Mouse (Mus musculus) liver, embryonic 16.5 days (tissue): ENCODE results near the gene Xpo5. TPM values are rescaled to one million over a fixed set of nuclear protein-coding genes. Genes with fewer than 3 reads are reported as not detected.
A peak's percentile ranks its signal among the peaks of the same experiment; 100 is the strongest.

Source experiments
- ATAC-seq: fragments of 200-750 bp; cut with Nextera tagmentation; 2 replicates; pipeline ENCODE4 v1.8.0; 2017; ENCODE audit warnings: low read depth, mild to moderate bottlenecking, moderate number of reproducible peaks, moderate library complexity
- H3K27ac ChIP-seq: fragments of 300-500 bp; sonication (generic); 2 replicates; pipeline ENCODE4 v1.5.1; 2014; ENCODE audit warnings: mild to moderate bottlenecking, low read length
- H3K27me3 ChIP-seq: fragments of 300-500 bp; sonication (generic); 2 replicates; pipeline ENCODE4 v1.6.1; 2014; ENCODE audit warnings: low read depth, low read length, mixed read lengths; ENCODE audit not compliant: control insufficient read depth, insufficient read depth
- H3K36me3 ChIP-seq: fragments of 300-500 bp; sonication (generic); 2 replicates; pipeline ENCODE4 v1.6.1; 2014; ENCODE audit warnings: mild to moderate bottlenecking; ENCODE audit not compliant: control insufficient read depth, insufficient read depth
- H3K4me1 ChIP-seq: fragments of 300-500 bp; sonication (generic); 2 replicates; pipeline ENCODE4 v1.6.1; 2014; ENCODE audit warnings: low read depth, low read length, mixed read lengths; ENCODE audit not compliant: control insufficient read depth
- H3K4me2 ChIP-seq: fragments of 300-500 bp; sonication (generic); 2 replicates; pipeline ENCODE4 v1.6.1; 2014; ENCODE audit warnings: low read depth, low read length, mixed read lengths
- H3K4me3 ChIP-seq: fragments of 300-500 bp; sonication (generic); 2 replicates; pipeline ENCODE4 v1.5.1; 2014; ENCODE audit warnings: low read depth, mild to moderate bottlenecking, low read length
- H3K9ac ChIP-seq: fragments of 300-500 bp; sonication (generic); 2 replicates; pipeline ENCODE4 v1.6.1; 2014; ENCODE audit warnings: low read depth, low read length
- H3K9me3 ChIP-seq: fragments of 300-500 bp; sonication (generic); replicated peaks from 2 replicates; pipeline ENCODE4 v1.6.1; 2016; ENCODE audit warnings: low read length; ENCODE audit not compliant: control insufficient read depth
- WGBS: fragments of 180-500 bp; shearing (Covaris S2); extraction: QIAGEN DNeasy Blood & Tissue Kit; methylation state at CpG from one replicate; pipeline ENCODE4 v1.1.7; 2014; ENCODE audit not compliant: insufficient replicate concordance; 5-methylcytosine and 5-hydroxymethylcytosine counted together
- polyA plus RNA-seq: library from polyadenylated mRNA; unstranded; fragments of >200 nt; fragmentation: Nextera tagmentation; extraction: Ambion mirVana; gene quantifications from 2 replicates; pipeline ENCODE4 v1.2.1, GENCODE M21; 2015

The Xpo5 gene
- polyA plus RNA-seq: 13.5 and 13.7 TPM in 2 replicates

- ATAC-seq: peak; percentile 96
- H3K9ac ChIP-seq: peak within 1 kb of the TSS; percentile 96
- H3K4me3 ChIP-seq: peak within 1 kb of the TSS; percentile 98
- under 1% methylated on average over 66 of the region's 66 CpGs for WGBS
- no peaks in the 10 kb centered on the region for H3K27me3 ChIP-seq
- H3K4me1 ChIP-seq: peaks cover 27% of the 10 kb centered on the region
- peaks cover 20% of the 10 kb centered on the region for H3K36me3 ChIP-seq
- H3K9me3 ChIP-seq: no peaks in the 10 kb centered on the region
- peak within 1 kb of the TSS; percentile 90 for H3K4me2 ChIP-seq
- H3K27ac ChIP-seq: peak within 1 kb of the TSS; percentile 99
These were observed at the start of gene Xpo5, which contains the start of gene Polh for GRCm38 (mm10) chr17:46202421-46203071. Xpo5 (plus strand) TSS chr17:46202782. Polh (minus strand) TSS chr17:46202645.

DNA sequence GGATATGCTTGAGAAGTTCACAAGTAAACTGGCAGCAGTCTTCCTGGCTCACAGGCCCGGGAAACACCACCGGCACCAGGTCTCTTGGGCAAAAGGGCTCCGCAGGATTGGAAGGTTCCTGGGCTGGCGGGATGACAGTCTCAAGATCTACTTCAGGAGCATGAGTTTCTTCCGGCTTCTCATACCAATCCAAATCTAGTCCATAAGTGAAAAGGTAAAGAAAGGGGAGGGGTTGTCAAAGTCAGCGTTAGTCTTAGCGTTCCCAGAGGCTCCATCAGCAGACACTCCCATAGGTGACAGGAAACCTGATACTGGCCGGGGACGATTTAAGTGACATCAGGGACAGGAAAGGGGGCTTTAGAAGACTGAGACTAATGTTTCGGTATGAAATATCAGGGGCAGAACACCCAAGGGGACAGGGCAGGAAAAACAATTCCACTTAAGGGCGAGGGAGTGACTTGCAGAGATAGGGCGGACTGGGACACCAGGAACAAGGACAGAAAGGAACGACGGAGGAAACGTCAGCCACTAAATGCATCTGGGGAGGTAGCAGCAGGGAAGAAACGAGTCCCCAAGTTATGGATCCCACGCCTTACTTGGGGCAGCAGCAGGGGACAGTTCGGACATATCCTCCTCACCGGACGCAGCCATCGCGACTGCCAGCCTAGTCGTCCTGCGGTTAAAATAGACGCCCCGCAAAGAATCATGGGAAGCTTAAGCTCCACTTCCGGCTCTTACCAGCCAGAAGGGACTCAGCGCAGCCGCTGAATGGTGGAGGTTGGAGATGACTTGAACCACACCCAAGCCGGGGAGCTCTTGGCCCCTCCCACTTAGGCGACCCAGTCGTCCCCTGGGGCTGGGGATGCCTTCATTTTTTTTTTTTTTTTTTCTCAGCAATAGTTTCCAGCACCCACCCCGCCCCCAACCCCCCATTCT, 49.5 kb upstream of the Xpo5 start, which contains the start of gene Mad2l1bp:
TSS of gene Mad2l1bp (minus strand) at position 707 of the 936 bp plus-strand sequence.
- H3K9ac ChIP-seq: peak within 1 kb of the TSS; percentile 82
- H3K4me1 ChIP-seq: peaks cover 46% of the 10 kb centered on the region
- H3K9me3 ChIP-seq: no peaks in the 10 kb centered on the region
- peak within 1 kb of the TSS; percentile 78 for H3K27ac ChIP-seq
- no peaks in the 10 kb centered on the region for H3K27me3 ChIP-seq
- peaks cover 11% of the 10 kb centered on the region for H3K36me3 ChIP-seq
- WGBS: 4% methylated on average over 33 of the region's 33 CpGs
- ATAC-seq: peak; percentile 85
- peak within 1 kb of the TSS; percentile 78 for H3K4me3 ChIP-seq
- peak within 1 kb of the TSS; percentile 72 for H3K4me2 ChIP-seq

DNA sequence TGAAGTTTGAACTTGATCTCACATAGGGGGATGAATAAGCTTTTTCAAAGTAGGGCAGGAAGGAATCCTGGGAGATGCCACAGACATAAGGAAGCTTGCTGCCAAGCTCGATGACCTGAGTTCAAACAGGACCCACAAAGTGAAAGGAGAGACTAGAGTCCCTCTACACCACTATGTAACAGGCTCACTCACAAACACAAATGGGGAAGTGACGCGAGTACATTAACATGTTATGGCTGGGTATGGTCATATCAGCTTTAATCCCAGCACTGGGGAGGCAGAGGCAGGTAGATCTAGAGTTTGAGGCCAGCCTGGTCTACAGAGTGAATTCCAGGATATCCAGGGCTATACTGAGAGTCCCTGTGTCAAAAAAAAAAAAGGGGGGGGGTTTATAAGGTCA, 48.2 kb upstream of the Xpo5 start:
- peaks cover 54% of the 10 kb centered on the region for H3K4me1 ChIP-seq
- no peak for ATAC-seq
- H3K4me3 ChIP-seq: no peak overlapping the region
- H3K9me3 ChIP-seq: no peaks in the 10 kb centered on the region
- peak overlapping the region; percentile 49; the same call in 1 of the 2 replicates for H3K27ac ChIP-seq
- H3K36me3 ChIP-seq: no peaks in the 10 kb centered on the region
- 69% methylated on average over 3 of the region's 3 CpGs for WGBS
- H3K27me3 ChIP-seq: no peaks in the 10 kb centered on the region
- H3K9ac ChIP-seq: no peak overlapping the region
- H3K4me2 ChIP-seq: no peak overlapping the region

DNA sequence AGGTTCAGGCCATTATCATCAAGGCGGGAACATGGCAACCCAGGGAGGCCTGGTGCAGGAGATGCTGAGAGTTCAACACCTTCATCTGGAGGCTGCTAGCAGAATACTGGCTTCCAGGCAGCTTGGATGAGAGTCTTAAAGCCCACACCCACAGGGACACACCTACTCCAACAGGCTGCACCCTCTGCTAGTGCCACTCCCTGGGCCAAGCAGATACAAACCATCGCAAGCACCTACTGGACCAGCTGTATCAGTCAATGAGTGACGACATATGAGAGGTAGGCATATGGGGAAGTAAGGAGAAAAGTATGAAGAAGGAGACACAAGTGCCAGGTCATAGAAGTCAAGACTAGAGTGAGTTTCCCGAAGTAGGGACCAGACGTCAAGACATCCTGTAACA, 45.9 kb upstream of the Xpo5 start:
- H3K4me3 ChIP-seq: peak overlapping the region; percentile 33
- WGBS: 49% methylated on average over 5 of the region's 5 CpGs
- H3K4me2 ChIP-seq: peak overlapping the region; percentile 60
- peak; percentile 60 for ATAC-seq
- H3K27ac ChIP-seq: peak overlapping the region; percentile 96
- H3K9me3 ChIP-seq: no peaks in the 10 kb centered on the region
- H3K27me3 ChIP-seq: no peaks in the 10 kb centered on the region
- no peaks in the 10 kb centered on the region; the same call in 1 of the 2 replicates for H3K36me3 ChIP-seq
- H3K4me1 ChIP-seq: peaks cover 52% of the 10 kb centered on the region
- peak overlapping the region; percentile 38 for H3K9ac ChIP-seq

GRCm38 (mm10) chr17:46157131-46157530, 45.5 kb upstream of the Xpo5 start:
- ATAC-seq: no peak
- peak overlapping the region; percentile 96 for H3K27ac ChIP-seq
- H3K4me1 ChIP-seq: peaks cover 55% of the 10 kb centered on the region
- H3K4me3 ChIP-seq: peak overlapping the region; percentile 33
- peak overlapping the region; percentile 60 for H3K4me2 ChIP-seq
- peak overlapping the region; percentile 15 for H3K9ac ChIP-seq
- H3K9me3 ChIP-seq: no peaks in the 10 kb centered on the region
- H3K36me3 ChIP-seq: no peaks in the 10 kb centered on the region; the same call in 1 of the 2 replicates
- H3K27me3 ChIP-seq: no peaks in the 10 kb centered on the region
- 90% methylated on average over 8 of the region's 8 CpGs for WGBS

- ATAC-seq: peak; percentile 47
- Histone ChIP-seq H3K27ac (peak overlapping the region; percentile 99), H3K36me3 (peaks cover 7% of the 10 kb centered on the region), H3K9me3 (no peaks in the 10 kb centered on the region), H3K9ac (peak overlapping the region; percentile 88), H3K4me3 (peak overlapping the region; percentile 86), H3K4me1 (peaks cover 56% of the 10 kb centered on the region), H3K27me3 (no peaks in the 10 kb centered on the region), H3K4me2 (peak overlapping the region; percentile 63)
- 11% methylated on average over 2 of the region's 2 CpGs for WGBS
These were observed 43.3 kb upstream of the Xpo5 start for GRCm38 (mm10) chr17:46159236-46159635.

GRCm38 (mm10) chr17:46160090-46160662, 42.4 kb upstream of the Xpo5 start:
- Histone ChIP-seq H3K4me1 (peaks cover 54% of the 10 kb centered on the region), H3K9me3 (no peaks in the 10 kb centered on the region), H3K9ac (peak overlapping the region; percentile 88), H3K4me3 (peak overlapping the region; percentile 86), H3K27ac (peak overlapping the region; percentile 99), H3K36me3 (peaks cover 16% of the 10 kb centered on the region), H3K4me2 (peak overlapping the region; percentile 63), H3K27me3 (no peaks in the 10 kb centered on the region)
- under 1% methylated on average over 16 of the region's 16 CpGs for WGBS
- peak; percentile 71 for ATAC-seq

DNA sequence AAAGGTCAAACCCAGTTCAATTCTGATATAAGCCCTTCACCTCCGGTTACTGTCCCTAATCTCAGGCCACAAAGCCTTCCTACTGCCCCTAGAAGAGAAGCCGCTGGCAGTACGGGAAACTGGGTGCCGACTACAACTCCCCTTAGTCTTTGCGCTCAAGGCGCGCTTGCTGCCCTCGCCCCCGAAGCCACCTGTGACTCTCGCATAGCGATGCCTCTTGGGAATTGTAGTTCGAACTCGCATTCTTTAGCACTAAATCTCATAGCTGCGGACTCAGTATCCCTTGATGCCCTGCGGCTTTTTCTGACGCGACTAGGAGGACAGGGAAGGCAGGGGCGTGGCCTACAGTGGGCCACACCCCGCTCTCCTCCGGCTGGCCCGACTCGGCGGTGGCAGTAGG, 41.9 kb upstream of the Xpo5 start, which contains the start of gene Gtpbp2:
TSS of gene Gtpbp2 (plus strand) at position 347 of the 400 bp plus-strand sequence.
- under 1% methylated on average over 23 of the region's 23 CpGs for WGBS
- H3K4me1 ChIP-seq: peaks cover 50% of the 10 kb centered on the region
- no peaks in the 10 kb centered on the region for H3K9me3 ChIP-seq
- H3K36me3 ChIP-seq: peaks cover 21% of the 10 kb centered on the region
- peak; percentile 82 for ATAC-seq
- peak within 1 kb of the TSS; percentile 76 for H3K4me2 ChIP-seq
- H3K9ac ChIP-seq: peak within 1 kb of the TSS; percentile 90
- H3K27me3 ChIP-seq: no peaks in the 10 kb centered on the region
- H3K4me3 ChIP-seq: peak within 1 kb of the TSS; percentile 86
- H3K27ac ChIP-seq: peak within 1 kb of the TSS; percentile 99
